Mouse (Mus musculus): ENCODE measurements around the gene Trib2. TPM values are rescaled to one million over a fixed set of nuclear protein-coding genes. Genes with fewer than 3 reads are reported as not detected.

The Trib2 gene
- polyA plus RNA-seq, 1 experiment from 2014 or later = 24.8 TPM

GRCm38 (mm10) chr12:15758866-15759265 is 57.9 kb downstream of the Trib2 start:
- Histone ChIP-seq H3K27me3 (no peaks in the 10 kb centered on the region), H3K9me3 (no peaks in the 10 kb centered on the region), H3K4me1 (no peaks in the 10 kb centered on the region), H3K9ac (no peak overlapping the region), H3K4me2 (no peak overlapping the region), H3K27ac (no peak overlapping the region), H3K36me3 (no peaks in the 10 kb centered on the region), H3K4me3 (no peak overlapping the region)
- ATAC-seq (ENCODE audit: borderline replicate concordance, extremely low read depth, low FRiP score, low TSS enrichment) = no peak
- 31% methylated on average over 2 of the region's 2 CpGs for WGBS

- ATAC-seq (ENCODE audit: borderline replicate concordance, extremely low read depth, low FRiP score, low TSS enrichment) = no peak
- H3K36me3 ChIP-seq = no peaks in the 10 kb centered on the region
- H3K4me1 ChIP-seq = no peaks in the 10 kb centered on the region
- 80% methylated on average over 8 of the region's 8 CpGs for WGBS
- H3K9ac ChIP-seq = no peak overlapping the region
- H3K4me2 ChIP-seq = no peak overlapping the region
- no peak overlapping the region for H3K4me3 ChIP-seq
- no peaks in the 10 kb centered on the region for H3K9me3 ChIP-seq
- H3K27me3 ChIP-seq = no peaks in the 10 kb centered on the region
- no peak overlapping the region for H3K27ac ChIP-seq
These were observed 59.4 kb downstream of the Trib2 start for GRCm38 (mm10) chr12:15757351-15757750.

GRCm38 (mm10) chr12:15755030-15755690 is 61.6 kb downstream of the Trib2 start:
- no peaks in the 10 kb centered on the region for H3K27me3 ChIP-seq
- no peaks in the 10 kb centered on the region for H3K4me1 ChIP-seq
- H3K4me2 ChIP-seq = no peak overlapping the region
- H3K27ac ChIP-seq = no peak overlapping the region
- H3K9ac ChIP-seq = no peak overlapping the region
- ATAC-seq (ENCODE audit: borderline replicate concordance, extremely low read depth, low FRiP score, low TSS enrichment) = no peak
- H3K36me3 ChIP-seq = no peaks in the 10 kb centered on the region
- H3K9me3 ChIP-seq = no peaks in the 10 kb centered on the region
- H3K4me3 ChIP-seq = no peak overlapping the region
- WGBS = 39% methylated on average over 2 of the region's 2 CpGs

GRCm38 (mm10) chr12:15754602-15755001 is 62.1 kb downstream of the Trib2 start:
- no peak overlapping the region for H3K4me2 ChIP-seq
- no peak for ATAC-seq (ENCODE audit: borderline replicate concordance, extremely low read depth, low FRiP score, low TSS enrichment)
- no peaks in the 10 kb centered on the region for H3K27me3 ChIP-seq

GRCm38 (mm10) chr12:15749646-15750195 is 67.0 kb downstream of the Trib2 start:
- H3K9ac ChIP-seq = no peak overlapping the region
- H3K4me2 ChIP-seq = no peak overlapping the region
- ATAC-seq (ENCODE audit: borderline replicate concordance, extremely low read depth, low FRiP score, low TSS enrichment) = no peak
- H3K27ac ChIP-seq = no peak overlapping the region
- H3K27me3 ChIP-seq = no peaks in the 10 kb centered on the region
- H3K36me3 ChIP-seq = no peaks in the 10 kb centered on the region
- H3K4me3 ChIP-seq = no peak overlapping the region
- WGBS = 41% methylated on average over 4 of the region's 4 CpGs
- H3K9me3 ChIP-seq = no peaks in the 10 kb centered on the region
- H3K4me1 ChIP-seq = peaks cover 7% of the 10 kb centered on the region; the same call in 1 of the 2 replicates

More at GRCm38 (mm10) chr12:15754602-15755001, 62.1 kb downstream of the Trib2 start:
- Histone ChIP-seq H3K9me3 (no peaks in the 10 kb centered on the region), H3K9ac (no peak overlapping the region), H3K36me3 (no peaks in the 10 kb centered on the region), H3K4me3 (no peak overlapping the region), H3K4me1 (no peaks in the 10 kb centered on the region), H3K27ac (no peak overlapping the region)
- WGBS = 52% methylated on average over 2 of the region's 2 CpGs

- Histone ChIP-seq H3K36me3 (no peaks in the 10 kb centered on the region), H3K4me2 (no peak overlapping the region), H3K27me3 (no peaks in the 10 kb centered on the region), H3K4me1 (peaks cover 7% of the 10 kb centered on the region; the same call in 1 of the 2 replicates), H3K9me3 (no peaks in the 10 kb centered on the region), H3K27ac (no peak overlapping the region), H3K4me3 (no peak overlapping the region), H3K9ac (no peak overlapping the region)
- WGBS = 42% methylated on average over 10 of the region's 10 CpGs
- no peak; the same call in 1 of the 2 replicates for ATAC-seq (ENCODE audit: borderline replicate concordance, extremely low read depth, low FRiP score, low TSS enrichment)
These were observed 71.0 kb downstream of the Trib2 start for GRCm38 (mm10) chr12:15745752-15746151.

Small RNA genes lying within 50 kb of the gene (microRNA-seq; reads per million reads assigned to microRNA genes)
- not detected for gene Mir6387

Data from lung, embryonic 15.5 days (tissue).